Mouse (Mus musculus) small intestine, adult 2 months (tissue): ENCODE measurements around the gene Glra4.

ENCODE experiments used
- CTCF ChIP-seq: fragments of 200-500 bp; IDR thresholded peaks from 2 replicates; pipeline ENCODE4 v1.5.1; 2012; ENCODE audit warnings: low read depth, mild to moderate bottlenecking, control low read depth, inconsistent platforms, low read length, moderate library complexity, mixed read lengths; ENCODE audit not compliant: insufficient replicate concordance, insufficient read length; ENCODE audit errors: extremely low read depth
- POLR2A ChIP-seq: fragments of 200-500 bp; IDR thresholded peaks from 2 replicates; pipeline ENCODE4 v1.6.1; 2012; ENCODE audit warnings: low read depth, mild to moderate bottlenecking, control low read depth, inconsistent platforms, low read length, moderate library complexity

GRCm38 (mm10) chrX:136761103-136762074 is 18.6 kb downstream of the Glra4 start:
- TF ChIP-seq POLR2A, result no peak
- peak; percentile 46; the same call in 1 of the 2 replicates for TF ChIP-seq CTCF
